Mouse (Mus musculus): ENCODE results near the gene Abtb2. TPM values are rescaled to one million over a fixed set of nuclear protein-coding genes. Genes with fewer than 3 reads are reported as not detected.

The Abtb2 gene
- polyA plus RNA-seq, 1 experiment from 2014 or later = 19.1 TPM

- Histone ChIP-seq H3K4me3 (peak overlapping the region; percentile 67), H3K27me3 (replicated peaks) (0 out of 2 replicates have a peak, but pooled peaks cover 20% of the 10 kb centered on the region), H3K36me3 (no peaks in the 10 kb centered on the region), H3K9me3 (no peaks in the 10 kb centered on the region), H3K4me2 (replicated peaks) (peak overlapping the region; percentile 96), H3K4me1 (peaks cover 40% of the 10 kb centered on the region), H3K27ac (peak overlapping the region; percentile 32; the same call in 1 of the 2 replicates), H3K9ac (peak overlapping the region; percentile 73)
- peak; percentile 25 for ATAC-seq (ENCODE audit: low FRiP score, low read depth)
- 1% methylated on average over 79 of the region's 79 CpGs for WGBS
These were observed 807 bp downstream of the Abtb2 start for GRCm38 (mm10) chr2:103566713-103567521.

GRCm38 (mm10) chr2:103568161-103568560 lies 2.1 kb downstream of the Abtb2 start:
- ATAC-seq (ENCODE audit: low FRiP score, low read depth) = no peak
- no peaks in the 10 kb centered on the region for H3K9me3 ChIP-seq
- 43% methylated on average over 7 of the region's 7 CpGs for WGBS
- peak overlapping the region; percentile 73; the same call in 1 of the 2 replicates for H3K9ac ChIP-seq
- H3K36me3 ChIP-seq = no peaks in the 10 kb centered on the region
- H3K4me1 ChIP-seq = peaks cover 40% of the 10 kb centered on the region
- 0 out of 2 replicates have a peak, but pooled peaks cover 11% of the 10 kb centered on the region for H3K27me3 ChIP-seq (replicated peaks)
- H3K4me3 ChIP-seq = peak overlapping the region; percentile 67
- H3K27ac ChIP-seq = no peak overlapping the region
- peak overlapping the region; percentile 96 for H3K4me2 ChIP-seq (replicated peaks)

- Histone ChIP-seq H3K27me3 (replicated peaks) (0 out of 2 replicates have a peak, but pooled peaks cover 8% of the 10 kb centered on the region), H3K4me1 (peaks cover 40% of the 10 kb centered on the region), H3K9me3 (no peaks in the 10 kb centered on the region), H3K4me2 (replicated peaks) (peak overlapping the region; percentile 96), H3K36me3 (no peaks in the 10 kb centered on the region), H3K4me3 (no peak overlapping the region), H3K27ac (no peak overlapping the region), H3K9ac (no peak overlapping the region)
- 75% methylated on average over 1 of the region's 1 CpGs for WGBS
- ATAC-seq (ENCODE audit: low FRiP score, low read depth) = no peak
These were observed 3.6 kb downstream of the Abtb2 start for GRCm38 (mm10) chr2:103569716-103570115.

DNA sequence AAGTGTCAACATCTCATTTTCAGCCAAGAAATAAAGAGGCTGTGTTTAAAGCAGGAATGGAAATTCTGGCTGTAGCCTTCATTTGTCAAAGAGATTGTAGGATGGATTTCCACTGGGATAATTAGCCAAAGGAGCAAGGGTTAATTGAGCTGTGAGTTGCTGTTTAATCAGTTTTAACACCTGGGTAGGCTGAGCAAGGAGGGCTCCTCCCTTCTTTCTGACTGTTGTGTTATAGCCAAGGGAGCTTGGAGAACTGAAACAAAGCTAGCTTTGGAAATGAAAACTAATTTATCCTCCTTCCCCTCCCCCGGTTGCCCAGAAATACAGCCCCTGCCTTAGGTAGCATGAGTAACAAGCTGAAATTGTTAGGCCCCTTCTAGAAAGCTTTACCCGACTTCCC lies 6.2 kb downstream of the Abtb2 start:
- H3K4me3 ChIP-seq = no peak overlapping the region
- no peak overlapping the region for H3K4me2 ChIP-seq (replicated peaks)
- 85% methylated on average over 2 of the region's 2 CpGs for WGBS
- H3K9me3 ChIP-seq = no peaks in the 10 kb centered on the region
- H3K27me3 ChIP-seq (replicated peaks) = 0 out of 2 replicates have a peak, but pooled peaks cover 3% of the 10 kb centered on the region
- H3K27ac ChIP-seq = no peak overlapping the region
- no peaks in the 10 kb centered on the region for H3K36me3 ChIP-seq
- peaks cover 25% of the 10 kb centered on the region for H3K4me1 ChIP-seq
- no peak for ATAC-seq (ENCODE audit: low FRiP score, low read depth)
- no peak overlapping the region for H3K9ac ChIP-seq

GRCm38 (mm10) chr2:103576371-103576770 lies 10.3 kb downstream of the Abtb2 start:
- no peak overlapping the region for H3K4me2 ChIP-seq (replicated peaks)
- H3K4me3 ChIP-seq = no peak overlapping the region
- no peak overlapping the region for H3K27ac ChIP-seq
- no peaks in the 10 kb centered on the region for H3K9me3 ChIP-seq
- peaks cover 14% of the 10 kb centered on the region for H3K4me1 ChIP-seq
- no peaks in the 10 kb centered on the region for H3K36me3 ChIP-seq
- ATAC-seq (ENCODE audit: low FRiP score, low read depth) = no peak
- no peak overlapping the region for H3K9ac ChIP-seq
- H3K27me3 ChIP-seq (replicated peaks) = no peaks in the 10 kb centered on the region
- 86% methylated on average over 3 of the region's 3 CpGs for WGBS

- Histone ChIP-seq H3K9me3 (no peaks in the 10 kb centered on the region), H3K27ac (no peak overlapping the region), H3K36me3 (no peaks in the 10 kb centered on the region), H3K4me2 (replicated peaks) (no peak overlapping the region), H3K9ac (no peak overlapping the region), H3K4me3 (no peak overlapping the region), H3K4me1 (peaks cover 18% of the 10 kb centered on the region), H3K27me3 (replicated peaks) (no peaks in the 10 kb centered on the region)
- no peak for ATAC-seq (ENCODE audit: low FRiP score, low read depth)
- 78% methylated on average over 7 of the region's 7 CpGs for WGBS
These were observed 11.9 kb downstream of the Abtb2 start for GRCm38 (mm10) chr2:103577752-103578662.

- ATAC-seq (ENCODE audit: low FRiP score, low read depth) = no peak
These were observed 12.6 kb downstream of the Abtb2 start for GRCm38 (mm10) chr2:103578663-103579213.

GRCm38 (mm10) chr2:103580756-103581155 lies 14.6 kb downstream of the Abtb2 start:
- H3K4me3 ChIP-seq = no peak overlapping the region
- no peak overlapping the region for H3K4me2 ChIP-seq (replicated peaks)
- peaks cover 18% of the 10 kb centered on the region for H3K4me1 ChIP-seq
- H3K27me3 ChIP-seq (replicated peaks) = no peaks in the 10 kb centered on the region
- no peaks in the 10 kb centered on the region for H3K9me3 ChIP-seq
- no peaks in the 10 kb centered on the region for H3K36me3 ChIP-seq
- H3K9ac ChIP-seq = no peak overlapping the region
- no peak for ATAC-seq (ENCODE audit: low FRiP score, low read depth)
- no peak overlapping the region for H3K27ac ChIP-seq
- 75% methylated on average over 8 of the region's 8 CpGs for WGBS

More at GRCm38 (mm10) chr2:103578663-103579213, 12.6 kb downstream of the Abtb2 start:
- Histone ChIP-seq H3K27me3 (replicated peaks) (no peaks in the 10 kb centered on the region), H3K36me3 (no peaks in the 10 kb centered on the region), H3K4me2 (replicated peaks) (no peak overlapping the region), H3K27ac (no peak overlapping the region), H3K9me3 (no peaks in the 10 kb centered on the region), H3K4me1 (peaks cover 18% of the 10 kb centered on the region), H3K4me3 (no peak overlapping the region), H3K9ac (no peak overlapping the region)
- 94% methylated on average over 10 of the region's 10 CpGs for WGBS

GRCm38 (mm10) chr2:103581369-103581897 lies 15.3 kb downstream of the Abtb2 start:
- H3K4me2 ChIP-seq (replicated peaks) = no peak overlapping the region
- peaks cover 18% of the 10 kb centered on the region for H3K4me1 ChIP-seq
- WGBS = 44% methylated on average over 7 of the region's 7 CpGs
- no peak overlapping the region for H3K9ac ChIP-seq
- H3K27me3 ChIP-seq (replicated peaks) = no peaks in the 10 kb centered on the region
- no peak overlapping the region for H3K27ac ChIP-seq
- no peaks in the 10 kb centered on the region for H3K9me3 ChIP-seq
- no peak overlapping the region for H3K4me3 ChIP-seq
- ATAC-seq (ENCODE audit: low FRiP score, low read depth) = no peak; the same call in 1 of the 2 replicates
- H3K36me3 ChIP-seq = no peaks in the 10 kb centered on the region

- H3K9ac ChIP-seq = no peak overlapping the region
- 52% methylated on average over 3 of the region's 3 CpGs for WGBS
- ATAC-seq (ENCODE audit: low FRiP score, low read depth) = no peak
These were observed 17.2 kb downstream of the Abtb2 start for GRCm38 (mm10) chr2:103583316-103583715.

DNA sequence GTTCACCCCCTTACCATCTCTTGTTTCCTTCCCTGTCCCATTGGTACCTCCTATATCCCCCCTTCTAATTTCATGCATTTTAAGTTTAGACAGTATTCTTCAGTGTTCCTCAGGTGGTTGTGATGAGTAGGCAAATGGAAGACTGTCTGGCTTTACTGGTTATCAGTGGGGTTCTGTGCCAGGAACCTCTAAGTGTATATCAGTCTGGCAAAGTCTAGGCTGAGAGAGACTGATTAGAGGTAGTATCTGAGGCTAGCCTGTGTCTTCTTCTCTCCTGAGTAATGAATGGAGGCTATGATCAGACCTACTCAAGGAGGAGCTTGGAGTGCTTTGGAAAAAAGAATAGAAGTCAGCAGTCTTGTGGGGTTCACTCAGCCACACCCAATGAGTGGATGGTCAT lies 18.0 kb downstream of the Abtb2 start:
- no peaks in the 10 kb centered on the region for H3K36me3 ChIP-seq
- H3K9me3 ChIP-seq = no peaks in the 10 kb centered on the region
- no peak overlapping the region for H3K9ac ChIP-seq
- H3K4me3 ChIP-seq = no peak overlapping the region
- H3K27ac ChIP-seq = no peak overlapping the region
- peaks cover 18% of the 10 kb centered on the region for H3K4me1 ChIP-seq
- H3K27me3 ChIP-seq (replicated peaks) = no peaks in the 10 kb centered on the region
- no peak for ATAC-seq (ENCODE audit: low FRiP score, low read depth)
- H3K4me2 ChIP-seq (replicated peaks) = no peak overlapping the region

More at GRCm38 (mm10) chr2:103583316-103583715, 17.2 kb downstream of the Abtb2 start:
- Histone ChIP-seq H3K9me3 (no peaks in the 10 kb centered on the region), H3K27me3 (replicated peaks) (no peaks in the 10 kb centered on the region), H3K4me1 (peaks cover 18% of the 10 kb centered on the region), H3K4me2 (replicated peaks) (no peak overlapping the region), H3K36me3 (no peaks in the 10 kb centered on the region), H3K27ac (no peak overlapping the region), H3K4me3 (no peak overlapping the region)
